Mouse (Mus musculus) cerebellum, adult 2 months (tissue): ENCODE data around the gene Zc3h14.

Source experiments
- CTCF ChIP-seq: fragments of 200-500 bp; IDR thresholded peaks from 2 replicates; pipeline ENCODE4 v1.5.1; 2011; ENCODE audit warnings: low read depth, mild to moderate bottlenecking, control low read depth, low read length, moderate library complexity, borderline replicate concordance; ENCODE audit not compliant: insufficient read depth
- POLR2A ChIP-seq: fragments of 200-500 bp; IDR thresholded peaks from 2 replicates; pipeline ENCODE4 v1.6.1; 2011; ENCODE audit warnings: low read length, control low read depth, borderline replicate concordance; ENCODE audit not compliant: insufficient read depth

DNA sequence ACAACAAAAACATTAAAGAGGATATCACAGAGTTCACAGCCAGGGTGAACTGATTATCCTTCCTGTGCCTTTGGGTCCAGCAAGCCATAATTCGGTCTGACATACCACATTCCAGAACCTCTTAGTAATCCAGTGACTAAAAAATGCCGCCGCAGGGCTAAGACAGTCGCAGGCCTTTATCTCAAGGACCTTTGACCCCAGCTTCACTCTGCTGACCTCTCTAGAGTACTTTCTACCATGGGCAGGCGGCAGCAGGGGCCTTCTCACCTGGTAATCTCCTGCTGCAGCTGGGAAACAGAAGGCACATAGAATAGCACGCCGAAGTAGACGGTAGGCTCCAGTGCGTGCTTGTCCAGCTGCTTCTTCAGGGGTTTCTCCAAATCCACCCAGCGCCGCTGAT is 32.0 kb upstream of the Zc3h14 start:
- TF ChIP-seq POLR2A = no peak
- TF ChIP-seq CTCF = no peak
